Mouse (Mus musculus): ENCODE measurements around the gene Plb1.

DNA sequence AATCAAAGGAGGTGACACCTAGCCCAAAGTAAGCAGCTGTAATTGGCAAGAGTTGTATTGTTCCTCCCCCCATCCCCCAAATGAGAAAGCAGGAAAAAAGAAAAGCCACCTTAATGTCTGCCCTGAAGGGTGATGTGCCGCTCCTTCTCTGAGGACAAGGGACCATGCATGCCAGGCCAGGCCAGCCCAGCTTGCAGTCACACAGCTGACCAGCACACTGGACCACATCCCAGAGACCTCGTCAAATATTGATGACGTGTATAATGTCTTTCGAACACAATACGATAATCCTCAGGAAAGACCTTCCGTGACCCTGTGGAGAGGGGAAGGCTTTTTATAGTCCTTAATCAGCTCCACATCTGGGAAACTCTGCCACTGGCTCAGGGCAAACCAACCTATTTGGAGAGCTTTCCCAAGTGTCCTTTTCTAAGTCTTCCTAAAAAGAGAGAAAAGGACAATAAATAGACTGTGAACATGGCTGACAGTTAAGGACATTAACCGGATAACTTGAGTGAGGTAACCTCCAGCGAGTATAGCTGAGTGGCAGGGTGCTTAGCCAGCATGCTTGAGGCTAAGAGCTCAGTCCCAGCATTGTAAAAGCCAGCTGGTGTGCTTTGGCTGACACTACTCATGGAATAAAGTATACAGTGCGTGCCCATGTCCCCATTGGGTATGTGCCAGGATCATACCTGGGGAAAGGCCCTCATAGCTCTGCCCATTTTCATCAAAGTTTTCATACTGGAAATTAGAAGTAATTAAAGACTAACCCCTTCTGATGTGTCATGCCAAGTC, 162.8 kb downstream of the Plb1 start:
- TF ChIP-seq CTCF (IDR thresholded peaks at IDR 0.05; ENCODE audit: low read depth, low read length): no peak
- TF ChIP-seq POLR2A (IDR thresholded peaks at IDR 0.05; ENCODE audit: extremely low read depth, insufficient read depth, low read length): no peak

Data from liver, adult 2 months (tissue).